Mouse (Mus musculus) kidney, postnatal 36 days (tissue): ENCODE results near the gene Adss.
"Not testable (repeated sequence)": the region's sequence is repeated elsewhere in the genome, so short reads cannot be mapped to it uniquely, and the experiment has no call there.

Source experiments
- DNase-seq, 2 experiments: peaks; one replicate each; pipeline ENCODE4 v3.0.0; 2021 to 2022; ENCODE audit warnings: mixed read lengths in 2 of 2

Gene Adss

DNA sequence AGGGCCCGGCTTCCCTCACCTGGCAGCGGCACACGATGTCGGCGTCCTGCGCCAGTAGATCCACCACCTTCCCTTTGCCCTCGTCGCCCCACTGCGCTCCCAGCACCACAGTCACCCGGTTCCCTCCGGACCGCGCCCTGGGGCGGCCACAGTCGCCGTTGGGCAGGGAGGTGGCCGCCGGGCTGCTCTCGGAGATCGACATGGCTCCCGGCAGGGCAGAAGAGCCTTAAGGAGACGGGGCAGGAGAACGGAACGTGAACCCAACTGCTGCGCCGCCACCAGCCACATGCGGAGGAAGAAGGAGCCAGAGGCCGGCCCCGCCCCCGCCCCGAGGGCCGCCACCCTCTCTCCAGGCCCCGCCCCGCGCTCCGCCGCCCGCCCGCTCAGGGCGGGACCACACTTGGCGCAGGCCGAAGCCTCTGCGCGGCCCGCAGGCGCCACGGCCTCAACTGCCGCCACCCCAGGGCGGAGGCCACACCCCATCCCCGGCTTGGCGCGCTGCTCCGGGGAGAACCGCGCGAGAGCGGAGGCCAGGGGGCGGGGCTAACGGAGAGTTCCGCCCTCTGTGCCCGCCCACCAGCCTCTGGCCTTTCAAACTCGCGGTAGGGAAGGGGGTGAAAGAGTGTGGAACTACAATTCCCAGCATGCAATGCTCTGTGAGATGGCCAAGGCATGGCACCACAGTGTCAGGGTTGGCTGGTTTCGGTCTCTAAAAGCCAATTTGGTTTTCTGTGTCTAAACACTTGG lies at the start of gene Adss:
Gene Adss, minus strand, starts transcription at position 319 of the 747 bp plus-strand sequence.
- DNase-seq: peak; percentile 98 to 99

DNA sequence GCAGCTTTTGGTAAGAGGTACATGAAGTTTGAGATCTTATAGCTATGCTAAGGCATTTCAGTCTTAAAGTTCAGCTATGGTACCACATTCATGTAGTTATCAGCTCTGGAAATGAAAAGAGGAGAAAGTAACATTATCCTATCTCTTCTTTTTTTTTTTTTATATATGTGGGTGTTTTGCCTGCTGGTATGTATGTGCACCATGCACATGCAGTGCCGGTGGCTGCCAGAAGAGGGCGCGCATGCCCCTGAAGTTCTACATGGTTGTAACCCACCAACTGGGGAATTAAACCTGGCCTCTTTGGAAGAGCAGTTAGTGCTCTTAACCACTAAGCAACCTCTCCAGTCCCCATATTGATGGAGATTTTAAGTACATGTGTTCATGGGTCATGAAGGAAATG lies 49.5 kb upstream of the Adss start:
- DNase-seq: peak in 1 of 2 experiments; percentile 20

DNA sequence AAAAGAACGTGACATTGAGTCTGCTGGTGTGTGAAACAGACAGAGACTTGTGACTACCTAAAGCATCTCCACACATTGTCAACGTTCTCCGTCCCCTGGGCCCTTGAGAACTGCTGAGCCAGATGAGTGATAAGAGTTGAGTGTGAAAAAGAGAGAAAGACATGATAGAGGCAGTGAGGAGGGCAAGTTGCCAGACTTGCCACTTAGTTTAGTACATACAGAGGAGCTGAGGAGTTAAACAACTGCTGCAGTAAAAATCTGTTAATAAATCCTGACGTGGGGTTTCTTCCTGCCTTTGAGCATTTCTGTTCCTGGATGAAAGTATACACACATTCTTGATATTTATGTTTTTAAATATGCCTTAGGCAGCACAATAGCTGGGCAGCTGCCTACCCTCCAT lies 31.5 kb upstream of the Adss start:
- DNase-seq: not testable (repeated sequence)

DNA sequence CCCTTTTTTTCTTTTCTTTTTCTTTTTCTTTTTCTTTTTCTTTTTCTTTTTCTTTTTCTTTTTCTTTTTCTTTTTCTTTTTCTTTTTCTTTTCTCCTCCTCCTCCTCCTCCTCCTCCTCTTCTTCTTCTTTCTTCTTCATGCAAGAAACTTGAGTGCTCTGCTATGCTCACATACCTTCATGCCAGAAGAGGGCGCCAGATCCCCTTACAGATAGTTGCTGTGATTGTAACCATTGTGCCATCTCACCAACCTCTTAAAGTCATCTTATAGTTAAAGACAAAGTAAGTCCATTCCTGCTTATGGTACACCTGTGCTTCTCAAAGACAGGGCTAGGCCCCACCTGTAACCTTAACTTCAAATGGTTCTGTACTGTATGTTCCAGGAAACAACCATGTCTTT lies 10.5 kb upstream of the Adss start:
- peak; percentile 39 to 76 for DNase-seq

DNA sequence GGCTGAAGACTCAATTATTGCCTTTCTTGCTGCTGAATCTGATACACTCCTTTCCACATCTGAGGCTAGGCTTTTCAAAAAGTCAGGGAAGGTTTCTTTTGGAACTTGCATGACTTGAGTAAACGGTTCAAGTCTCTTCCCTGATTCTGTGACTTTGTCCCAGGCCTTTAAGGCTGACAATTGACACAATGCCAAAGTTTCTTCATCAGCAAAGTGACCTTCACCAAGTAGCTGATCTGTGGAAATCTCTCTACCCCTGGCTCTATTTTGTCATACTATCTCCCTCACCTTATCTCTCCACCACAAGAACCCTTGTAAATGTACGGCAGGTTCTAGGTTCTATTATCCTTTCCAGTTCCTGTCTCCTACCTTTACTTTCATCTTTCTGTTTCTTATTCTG lies 7.2 kb upstream of the Adss start:
- no peak for DNase-seq

DNA sequence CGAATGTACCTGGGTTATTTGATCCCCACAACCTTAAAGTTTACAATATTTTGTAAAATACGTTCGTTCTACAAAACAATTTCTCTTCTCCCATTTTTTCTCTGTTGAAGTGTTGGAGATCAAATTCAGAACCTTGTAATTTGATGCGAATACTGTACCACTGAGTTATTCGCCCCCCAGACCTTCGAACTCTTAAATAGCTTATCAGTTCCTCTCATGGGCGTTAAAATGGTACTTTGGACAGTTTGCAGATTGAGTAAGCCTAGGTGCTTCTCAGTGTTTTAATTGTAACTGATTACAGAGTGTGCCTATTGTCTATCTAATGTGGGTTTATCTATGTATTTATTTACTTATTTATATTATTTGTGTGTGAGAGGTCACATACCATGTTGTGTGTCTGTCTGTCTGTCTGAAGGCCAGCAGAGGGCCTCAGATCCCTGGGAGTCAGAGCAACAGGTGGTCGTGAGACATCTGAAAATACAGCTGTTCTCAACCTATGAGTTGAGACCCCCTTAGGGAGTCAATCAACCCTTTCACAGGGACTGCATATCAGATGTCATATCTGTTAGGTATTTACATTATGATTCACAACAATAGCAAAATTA lies 942 bp upstream of the Adss start:
- no peak for DNase-seq

DNA sequence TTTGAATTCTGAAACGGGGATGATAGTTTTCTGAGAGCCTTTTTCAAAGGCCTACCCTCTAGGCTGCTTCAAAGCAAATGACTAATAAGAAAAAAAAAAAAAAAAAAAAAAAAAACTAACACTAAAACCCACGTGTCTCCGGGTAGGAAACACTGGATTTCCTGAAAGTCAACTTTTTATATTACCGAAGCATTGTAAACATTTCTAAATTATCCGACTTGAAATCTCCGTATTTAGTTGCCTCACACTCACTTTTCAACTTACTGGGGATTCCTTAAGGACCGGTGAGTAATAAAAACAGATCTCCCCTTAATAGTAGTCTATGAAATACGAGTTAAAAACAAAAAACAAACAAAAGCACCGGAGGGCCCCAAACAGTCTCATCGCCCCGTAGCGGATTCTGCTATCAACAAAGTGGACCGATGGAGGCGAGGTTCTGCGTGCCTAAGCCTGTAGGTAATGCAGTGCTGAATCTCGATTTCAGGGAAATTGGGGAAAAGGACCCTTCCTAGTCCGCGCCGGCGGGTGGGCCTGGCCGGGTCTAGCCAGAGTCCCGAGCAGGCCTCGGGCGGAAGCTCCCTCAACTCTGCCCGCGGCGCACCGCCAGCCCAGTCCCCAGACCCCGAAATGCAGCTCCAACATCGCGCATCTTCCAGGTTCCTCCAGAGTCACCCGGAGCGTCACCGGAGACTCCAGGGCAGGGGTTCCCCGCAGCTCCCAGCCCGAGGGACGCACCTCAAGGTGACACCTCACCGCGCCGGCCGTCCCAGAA lies 704 bp downstream of the Adss start:
- DNase-seq: no peak

DNA sequence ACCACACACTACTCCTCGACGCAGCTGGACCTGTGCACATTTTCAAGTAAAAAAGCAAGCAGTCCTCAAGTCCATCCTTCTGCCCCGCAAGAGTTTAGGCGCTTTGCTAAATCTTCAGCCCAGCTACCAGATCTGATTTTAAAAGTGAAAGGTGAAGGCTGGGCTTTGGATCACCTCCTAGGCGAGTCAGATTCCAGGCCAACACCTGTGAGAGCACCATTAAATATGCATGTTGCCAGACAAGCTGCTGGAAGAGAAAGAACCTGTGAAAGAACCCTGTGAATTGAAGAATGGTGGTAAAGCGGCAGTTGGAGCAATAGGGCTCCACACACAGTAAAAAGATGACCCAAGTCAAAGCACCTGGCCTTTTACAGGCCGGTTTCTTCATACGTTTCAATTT lies 1.4 kb downstream of the Adss start:
- DNase-seq: peak; percentile 11 to 19

DNA sequence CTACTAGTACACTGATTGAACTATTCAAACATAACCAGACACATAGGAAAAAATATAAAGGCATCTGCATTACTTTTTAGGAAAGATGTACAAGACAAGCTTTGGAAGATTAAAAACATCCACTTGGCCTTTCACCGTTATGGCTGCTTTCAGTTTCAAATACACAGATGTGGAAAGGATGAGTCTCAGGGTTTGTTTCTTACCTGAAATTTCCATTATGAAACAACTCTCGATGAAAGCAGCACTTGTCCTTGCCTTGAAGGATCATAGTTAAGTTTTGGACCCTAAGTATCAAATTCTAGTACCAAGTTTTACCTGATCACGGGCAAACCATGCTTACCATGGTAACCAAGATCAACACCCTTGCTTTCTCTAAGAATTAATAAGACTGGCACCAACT lies 3.5 kb downstream of the Adss start:
- no peak for DNase-seq

DNA sequence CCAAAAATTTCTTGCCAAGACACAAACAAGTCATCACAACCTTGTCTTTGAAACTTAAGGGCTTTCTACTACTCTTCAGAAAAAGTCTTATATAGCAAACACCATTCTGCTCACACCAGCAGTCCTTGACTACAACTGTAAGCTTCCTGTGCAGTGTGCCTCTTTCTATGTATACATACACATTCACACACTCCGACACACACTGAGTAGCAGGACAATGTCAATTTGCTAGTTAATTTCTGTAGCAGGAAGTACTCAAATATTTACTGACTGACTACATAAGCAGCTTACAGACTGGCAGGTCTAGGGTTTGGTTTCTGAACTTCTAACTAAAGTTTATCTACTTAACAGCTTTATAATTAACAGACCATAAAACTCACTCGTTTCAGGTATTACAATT lies 18.9 kb downstream of the Adss start:
- DNase-seq: no peak

DNA sequence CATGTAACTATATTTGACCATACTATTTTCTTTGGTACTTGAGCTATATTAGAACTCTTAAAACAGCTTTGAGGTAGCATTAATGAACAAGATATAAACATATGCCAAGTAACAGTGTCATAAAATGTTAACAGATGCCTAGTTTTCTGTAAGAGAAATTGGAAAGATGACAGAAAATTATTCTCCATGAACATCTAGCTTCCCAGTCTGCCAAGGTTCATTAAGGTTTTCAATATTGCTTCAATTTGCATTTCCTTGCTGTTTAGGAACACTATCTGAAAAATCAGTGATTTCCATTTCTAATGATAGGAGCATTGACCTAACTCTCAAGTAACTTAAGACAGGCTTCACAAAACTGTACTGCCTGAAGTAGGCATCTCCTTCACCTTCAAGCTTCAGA lies 27.4 kb downstream of the Adss start:
- no peak for DNase-seq

DNA sequence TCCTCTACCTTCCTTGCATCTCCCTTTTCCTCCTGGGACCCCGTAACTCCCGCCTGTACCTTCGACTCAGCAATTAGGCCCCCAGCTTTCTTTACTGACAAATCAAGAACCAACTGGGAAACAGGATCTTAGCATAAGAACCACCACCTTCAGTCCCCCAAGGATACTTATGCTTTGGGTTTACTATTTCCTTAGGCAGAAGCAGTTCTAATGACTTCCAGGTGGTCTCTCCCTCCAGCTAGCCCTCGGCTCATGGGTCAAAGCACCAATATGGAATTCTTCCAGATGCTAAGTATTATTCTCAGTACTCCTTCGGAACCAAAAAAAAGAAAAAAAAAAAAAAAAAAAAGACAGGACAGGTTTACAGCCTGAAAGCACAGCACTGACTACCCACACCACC lies 39.1 kb downstream of the Adss start:
- DNase-seq: no peak

DNA sequence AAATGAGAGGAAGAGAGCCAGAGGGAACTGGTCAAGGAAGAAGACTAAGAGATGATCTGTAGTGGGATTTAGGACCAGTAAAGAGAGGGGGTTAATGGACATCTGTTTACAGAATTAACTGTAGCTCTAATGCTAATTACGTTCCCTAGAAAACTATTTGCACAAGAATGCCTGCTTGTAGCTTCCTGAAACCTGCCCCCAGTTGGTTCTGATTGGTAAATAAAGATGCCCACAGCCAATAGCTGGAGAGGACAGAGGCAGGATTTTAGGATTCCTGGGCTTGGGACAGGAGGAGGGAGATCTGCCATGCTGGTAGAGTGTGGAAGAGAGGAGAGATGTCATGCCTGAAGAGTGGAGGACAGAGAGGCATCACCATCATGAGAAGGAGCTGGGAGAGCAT lies 42.8 kb downstream of the Adss start:
- no peak for DNase-seq

DNA sequence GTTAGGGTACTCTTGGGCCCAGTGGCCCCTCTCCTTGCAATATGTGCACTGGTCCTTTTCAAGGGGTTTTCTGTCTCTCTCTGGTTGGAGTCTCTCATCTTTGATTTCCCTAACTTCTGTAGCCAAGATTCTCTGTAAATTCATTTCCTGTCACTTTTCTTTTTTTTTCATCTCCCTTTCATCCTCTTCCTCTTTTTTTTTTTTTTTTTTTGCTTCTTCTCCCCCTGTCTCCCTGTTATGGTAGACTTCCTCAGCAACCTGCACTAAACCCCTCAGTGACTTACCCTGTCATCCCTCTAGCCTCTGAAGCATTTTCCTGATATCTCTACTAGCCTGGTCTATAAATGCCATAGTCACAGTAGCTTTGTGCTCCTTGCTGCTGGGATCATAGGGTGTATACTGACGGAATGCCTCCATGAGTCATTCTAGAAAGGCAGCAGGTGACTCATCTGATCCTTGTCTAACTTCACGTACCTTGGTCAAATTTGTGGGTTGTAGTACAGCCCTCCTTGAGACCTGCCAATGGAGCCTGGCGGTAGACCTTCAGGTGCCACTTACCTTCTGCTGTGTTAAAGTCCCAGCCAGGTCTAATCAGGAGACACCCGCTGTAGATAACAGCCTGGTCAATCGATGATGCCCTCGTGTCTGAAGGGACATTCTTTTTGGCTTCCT lies 48.3 kb downstream of the Adss start:
- no peak for DNase-seq

DNA sequence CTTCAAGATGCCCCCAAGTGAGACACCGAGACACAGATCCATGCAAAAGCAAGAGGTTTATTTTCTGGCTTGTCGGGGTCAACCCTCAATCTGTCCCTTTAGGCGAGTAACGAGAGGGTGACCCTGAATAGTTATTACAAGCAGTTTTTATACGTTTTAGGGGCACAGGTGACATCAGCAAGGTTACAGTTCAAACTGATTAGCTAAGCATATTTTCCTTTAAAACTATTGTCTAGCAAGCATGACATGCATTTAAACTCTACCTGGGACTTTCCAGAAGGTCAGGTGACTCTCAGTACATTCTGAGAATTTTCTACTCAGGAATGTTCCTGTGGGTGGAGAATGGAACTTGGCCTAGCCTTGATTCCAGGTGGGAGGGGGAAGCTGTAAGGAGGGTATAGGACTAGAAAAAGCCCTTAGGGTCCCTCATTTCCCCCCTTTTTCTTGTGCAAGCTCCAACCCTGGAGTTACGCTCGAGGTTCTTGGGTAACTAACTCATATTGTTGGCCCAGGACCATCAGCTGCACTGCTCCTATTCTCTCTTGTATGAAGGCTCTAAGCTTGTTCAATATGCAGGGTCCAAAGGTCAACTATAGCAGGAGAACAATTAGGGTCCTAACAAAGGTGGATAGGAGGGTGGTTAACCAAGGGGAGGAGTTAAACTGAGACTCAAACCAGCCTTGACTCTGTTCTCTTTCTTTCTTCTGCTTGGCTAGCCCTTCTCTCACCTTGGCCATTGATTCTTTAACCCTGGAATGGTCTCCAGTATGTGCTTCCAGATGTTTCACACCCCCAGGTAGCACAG lies 51.6 kb downstream of the Adss start:
- peak; percentile 28 to 32 for DNase-seq

DNA sequence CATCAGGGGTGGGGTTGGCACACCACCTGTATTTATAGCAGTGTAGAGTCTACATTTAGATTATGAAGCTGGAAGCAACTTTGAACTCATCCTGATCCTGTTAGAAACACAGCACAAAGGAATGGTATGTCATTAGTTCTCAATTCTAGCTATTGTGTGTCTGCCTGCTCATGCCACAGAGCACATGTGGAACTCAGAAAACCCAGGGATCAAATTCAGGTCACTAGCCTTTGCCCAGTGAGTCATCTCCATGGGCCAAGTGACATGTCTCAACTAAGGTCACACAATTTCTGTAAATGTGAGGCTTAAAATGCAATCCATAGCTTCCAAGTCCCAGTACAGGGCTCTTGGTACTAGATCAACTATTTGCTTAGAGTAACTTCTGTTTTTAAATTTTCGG lies 54.2 kb downstream of the Adss start:
- DNase-seq: peak in 1 of 2 experiments; percentile 16

DNA sequence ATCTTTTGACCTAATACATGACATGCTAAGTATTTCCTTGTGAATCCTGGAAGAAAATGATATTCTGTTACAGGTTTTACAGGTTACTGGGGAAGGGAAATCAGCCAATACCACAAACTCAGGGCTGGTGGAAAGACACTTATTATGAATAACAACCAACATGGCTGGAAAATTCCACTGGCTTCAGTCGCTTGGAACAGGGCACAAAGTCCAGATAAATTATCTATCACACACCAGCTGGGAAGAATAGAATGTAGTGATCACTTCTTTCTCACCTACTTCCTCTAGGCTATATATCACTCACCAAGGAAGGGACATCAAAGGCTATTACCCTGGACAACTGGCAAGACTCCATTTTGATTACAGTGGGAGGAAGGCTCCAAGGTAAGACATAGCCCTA lies 55.6 kb downstream of the Adss start:
- peak; percentile 44 to 58 for DNase-seq

DNA sequence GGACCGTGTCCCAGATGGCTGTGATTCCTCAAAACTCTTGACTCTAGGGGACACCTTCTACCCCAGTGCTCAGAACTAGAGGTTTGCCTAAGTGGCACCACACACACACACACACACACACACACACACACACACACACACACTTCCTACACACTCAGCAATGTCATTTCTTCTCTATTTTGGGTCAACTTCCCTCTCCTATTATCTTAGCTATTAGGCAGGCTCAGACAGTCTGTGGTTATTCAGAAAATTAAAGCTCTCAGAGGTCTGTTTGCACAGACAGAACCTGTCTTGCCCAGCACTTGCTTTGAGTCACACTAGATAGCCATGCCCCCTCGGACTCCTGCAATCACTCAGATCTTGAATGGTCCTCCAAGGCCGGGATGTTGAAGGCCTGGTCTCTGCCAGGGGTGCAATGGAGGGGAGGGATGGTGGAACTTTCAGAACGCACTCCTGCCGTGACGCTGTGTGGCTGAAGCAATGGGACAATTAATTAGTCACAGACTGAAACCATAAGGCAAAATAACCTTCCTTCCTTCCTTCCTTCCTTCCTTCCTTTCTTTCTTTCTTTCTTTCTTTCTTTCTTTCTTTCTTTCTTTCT lies 58.7 kb downstream of the Adss start:
- no peak for DNase-seq

DNA sequence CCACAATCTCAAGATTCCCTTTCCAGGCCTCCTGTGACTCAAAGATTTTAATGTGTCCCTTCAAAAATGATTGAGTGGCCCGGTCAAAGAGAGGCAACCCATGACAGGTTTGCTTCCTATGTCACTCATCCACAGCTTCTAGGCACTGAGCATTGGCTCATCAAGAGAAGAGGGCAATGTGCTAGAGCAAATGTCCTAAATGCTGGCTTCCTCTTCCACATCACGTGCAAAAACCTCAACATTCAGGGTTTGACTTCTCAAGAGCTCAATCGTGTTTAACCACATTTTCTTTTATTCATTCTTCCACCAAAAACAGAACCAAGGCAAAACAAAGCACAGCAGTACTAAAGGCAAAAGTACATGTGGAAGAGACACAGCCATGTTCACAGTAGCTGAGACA lies 64.3 kb downstream of the Adss start:
- DNase-seq: no peak

DNA sequence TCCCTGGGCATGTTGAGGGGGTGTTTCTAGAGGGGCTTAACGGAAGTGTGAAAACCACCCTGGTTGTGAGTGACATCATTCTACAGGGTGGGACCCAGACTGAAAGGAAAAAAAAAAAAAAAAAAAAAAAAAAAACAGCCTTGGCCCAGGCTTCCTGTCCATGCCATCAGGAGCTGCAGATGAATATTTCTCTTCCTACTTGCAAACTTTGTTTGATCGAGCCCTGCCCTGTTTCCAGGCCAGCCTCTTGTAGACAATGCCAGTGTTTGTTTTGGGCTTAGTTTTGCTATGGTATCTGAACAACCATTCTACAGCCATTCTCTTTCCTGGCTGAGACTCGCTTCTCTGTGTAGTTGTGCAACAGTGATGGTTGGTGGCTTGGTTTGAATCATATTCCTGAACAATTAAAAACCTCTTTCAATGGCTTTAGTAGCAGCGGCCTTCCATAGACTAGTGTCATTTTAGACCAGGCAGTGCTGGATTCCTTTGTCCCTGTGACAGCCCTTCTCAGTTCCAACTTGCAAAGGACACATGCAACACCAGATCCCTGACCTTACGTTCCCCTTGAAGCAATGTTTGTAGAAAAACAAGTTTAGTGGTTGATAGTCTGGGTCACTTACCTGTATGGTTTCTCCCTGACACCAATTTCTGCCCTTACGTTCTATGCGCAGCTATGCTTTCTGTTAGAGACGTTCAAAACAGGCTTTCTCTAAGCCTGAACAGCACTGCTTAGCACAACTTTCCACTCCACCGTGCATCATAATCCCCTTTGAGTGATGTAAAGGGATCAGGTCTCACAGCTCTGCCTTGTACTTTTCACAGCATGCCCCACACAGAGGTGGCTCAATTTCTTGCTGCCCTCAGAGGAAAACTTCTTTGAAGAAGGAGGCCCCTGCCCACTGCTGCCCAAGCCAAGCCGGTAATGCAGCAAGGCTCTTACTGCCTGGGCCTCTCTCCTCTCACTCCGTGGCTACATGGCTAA lies 67.0 kb downstream of the Adss start, which contains the start of gene 1700016C15Rik:
Gene 1700016C15Rik, plus strand, starts transcription at position 772 of the 982 bp plus-strand sequence.
- no peak for DNase-seq
